Mouse (Mus musculus): ENCODE results near the gene Phf3.
"Not testable (repeated sequence)": the region's sequence is repeated elsewhere in the genome, so short reads cannot be mapped to it uniquely, and the experiment has no call there.

Gene Phf3

DNA sequence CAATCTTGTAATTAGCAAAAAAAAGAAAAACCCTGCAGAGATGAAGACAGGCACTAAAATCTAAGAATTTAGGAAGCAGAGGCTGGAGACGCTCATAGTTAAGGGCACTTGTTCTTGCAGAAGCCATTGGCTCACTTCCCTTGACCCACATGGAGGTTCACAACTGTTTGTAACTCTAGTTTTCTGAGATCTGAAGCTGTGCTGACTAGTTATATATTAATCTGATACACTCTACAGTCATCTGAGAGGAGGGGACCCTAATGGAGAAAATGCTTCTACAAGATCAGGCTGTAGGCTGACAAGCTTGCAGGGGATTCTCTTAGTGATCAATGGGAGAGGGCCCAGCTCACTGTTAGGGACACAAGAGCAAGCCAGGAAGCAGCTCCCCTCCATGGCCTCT, 58.1 kb downstream of the Phf3 start:
- no peak for DNase-seq

GRCm38 (mm10) chr1:30814987-30815386, 58.7 kb downstream of the Phf3 start:
- no peak for DNase-seq

GRCm38 (mm10) chr1:30808101-30808699, 65.5 kb downstream of the Phf3 start:
- DNase-seq, result no peak

DNA sequence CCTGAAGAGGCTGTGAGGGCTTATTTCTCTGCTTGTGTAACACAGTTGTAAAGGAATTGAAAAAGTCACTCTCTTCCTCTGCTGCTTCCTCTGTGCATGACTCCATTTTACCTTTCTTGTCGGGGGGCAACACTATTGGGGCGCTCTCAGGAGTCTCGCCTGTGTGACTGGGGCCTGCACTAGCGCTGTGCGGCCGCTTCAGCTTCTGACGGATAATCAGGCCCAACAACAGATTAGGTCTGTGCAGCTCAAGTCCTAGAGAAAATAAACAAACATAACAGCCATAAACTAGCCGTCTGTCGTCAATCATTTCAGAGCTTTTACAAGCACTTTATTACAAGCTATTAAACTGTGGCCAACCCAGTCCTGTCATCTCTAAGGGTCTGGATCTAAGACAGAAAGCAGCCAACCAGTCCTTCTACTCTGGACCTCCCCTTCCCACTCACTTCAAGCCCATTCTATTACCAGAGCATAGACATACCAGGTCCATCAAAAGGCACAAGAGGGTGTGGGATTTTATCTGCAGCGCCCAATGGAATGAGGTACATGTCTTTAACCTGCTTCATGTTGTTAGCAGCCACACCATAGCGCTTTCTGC, 67.9 kb downstream of the Phf3 start:
- DNase-seq, result no peak

GRCm38 (mm10) chr1:30804919-30805318, 68.8 kb downstream of the Phf3 start:
- no peak for DNase-seq

- peak; percentile 86 for DNase-seq
Observed at GRCm38 (mm10) chr1:30801911-30802310, 71.8 kb downstream of the Phf3 start.

DNA sequence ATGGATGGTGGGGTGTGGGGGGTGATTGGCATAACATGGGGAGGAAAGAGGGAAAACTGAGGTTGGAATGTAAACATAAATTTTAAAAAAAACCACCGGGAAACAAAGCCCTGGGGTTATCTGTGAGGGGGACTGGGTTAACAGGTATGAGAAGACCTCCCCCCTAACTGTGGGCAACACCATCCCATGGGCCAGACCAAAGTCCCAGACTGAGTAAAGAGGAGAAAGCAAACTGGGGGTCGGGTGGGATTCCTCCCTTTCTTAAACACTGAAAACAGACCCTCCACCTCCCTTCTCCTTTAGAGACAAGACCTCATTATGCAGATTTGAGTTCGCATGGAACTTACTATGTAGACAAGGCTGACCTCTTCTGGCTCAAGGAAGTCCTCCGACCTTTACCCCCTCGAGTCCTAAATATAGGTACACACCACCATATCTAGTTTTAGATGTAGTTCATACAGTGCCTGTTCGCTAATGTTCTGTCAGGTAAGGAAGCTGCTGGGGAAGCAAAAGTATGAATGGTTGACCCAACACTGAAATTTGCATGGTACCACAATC, 74.4 kb downstream of the Phf3 start:
- DNase-seq, result no peak

DNA sequence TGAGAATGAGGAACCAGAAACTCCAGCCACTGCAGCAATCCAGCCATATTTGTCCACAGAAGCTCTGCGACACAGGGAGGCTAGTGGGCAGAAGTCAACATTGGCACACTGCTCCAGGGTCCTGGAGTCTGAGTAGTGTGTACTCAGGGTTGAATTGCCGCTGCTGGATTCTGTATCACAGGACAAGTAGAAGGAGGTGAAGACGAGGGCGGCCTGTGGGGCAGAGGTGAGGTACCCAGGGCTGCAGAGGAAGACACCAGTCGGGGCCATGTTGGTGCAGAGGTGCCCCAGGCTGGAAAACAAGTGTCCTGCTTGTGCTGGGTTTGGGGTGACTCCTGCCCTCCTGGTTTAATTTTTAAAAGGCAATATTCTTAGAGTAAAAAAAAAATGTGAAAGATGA, 79.1 kb downstream of the Phf3 start:
- no peak for DNase-seq

- DNase-seq, result no peak
Observed at GRCm38 (mm10) chr1:30793357-30793883, 80.3 kb downstream of the Phf3 start.

- no peak for DNase-seq
Observed at GRCm38 (mm10) chr1:30792935-30793334, 80.8 kb downstream of the Phf3 start.

DNA sequence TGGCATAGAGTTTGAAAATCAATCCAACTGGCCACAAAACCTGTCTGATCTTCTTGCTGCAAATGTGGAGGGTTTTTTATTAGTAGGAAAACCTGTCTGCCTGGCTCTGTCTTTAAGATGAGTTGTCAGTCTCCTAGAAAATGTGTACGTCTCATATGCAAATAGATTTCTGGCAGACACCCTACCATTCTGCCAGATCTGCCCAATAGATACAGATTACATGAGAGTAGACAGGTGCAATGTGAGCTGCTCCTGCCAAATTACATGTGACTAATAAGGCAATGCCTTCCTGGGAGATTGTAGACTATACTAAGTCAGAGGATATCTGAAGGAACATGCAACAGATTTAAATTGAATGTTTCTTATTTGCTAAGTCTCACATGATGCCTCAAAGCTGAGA, 83.5 kb downstream of the Phf3 start:
- DNase-seq, result no peak

GRCm38 (mm10) chr1:30789689-30790088, 84.0 kb downstream of the Phf3 start:
- DNase-seq, result no peak

GRCm38 (mm10) chr1:30789001-30789400, 84.7 kb downstream of the Phf3 start:
- DNase-seq, result no peak

GRCm38 (mm10) chr1:30786583-30786982, 87.1 kb downstream of the Phf3 start:
- DNase-seq, result no peak

GRCm38 (mm10) chr1:30783741-30784140, 90.0 kb downstream of the Phf3 start:
- no peak for DNase-seq

GRCm38 (mm10) chr1:30780293-30780692, 93.4 kb downstream of the Phf3 start:
- peak; percentile 26 for DNase-seq

GRCm38 (mm10) chr1:30779562-30779961, 94.2 kb downstream of the Phf3 start:
- no peak for DNase-seq

DNA sequence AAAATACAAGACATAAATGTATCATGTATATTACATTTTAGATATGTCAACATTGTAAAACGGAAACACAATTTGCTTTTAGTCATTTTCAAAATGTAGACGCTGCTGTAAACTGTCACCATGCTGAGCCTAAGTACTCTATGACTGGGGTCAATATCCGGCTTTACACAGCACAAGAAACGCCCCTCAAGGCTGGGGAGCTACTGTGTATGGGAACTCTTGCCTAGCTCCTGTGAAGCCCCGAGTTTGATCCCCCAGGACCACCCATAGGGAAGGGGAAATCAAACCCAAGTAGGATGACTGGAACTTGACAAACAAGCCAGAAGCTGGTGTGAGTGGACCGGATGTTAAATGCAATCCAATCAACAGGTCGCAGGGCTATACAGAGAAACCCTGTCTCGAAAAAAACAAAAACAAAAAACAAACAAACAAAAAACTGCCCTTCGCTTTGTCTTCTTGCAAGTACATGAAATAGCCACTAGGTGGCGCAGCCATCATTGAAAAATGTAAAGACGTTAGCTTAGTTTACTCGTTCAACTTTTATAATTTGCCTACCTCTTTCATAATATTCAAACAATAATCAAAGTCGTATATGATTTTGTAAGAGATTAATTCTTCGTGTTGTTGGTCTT, 95.2 kb downstream of the Phf3 start:
- no peak for DNase-seq

DNA sequence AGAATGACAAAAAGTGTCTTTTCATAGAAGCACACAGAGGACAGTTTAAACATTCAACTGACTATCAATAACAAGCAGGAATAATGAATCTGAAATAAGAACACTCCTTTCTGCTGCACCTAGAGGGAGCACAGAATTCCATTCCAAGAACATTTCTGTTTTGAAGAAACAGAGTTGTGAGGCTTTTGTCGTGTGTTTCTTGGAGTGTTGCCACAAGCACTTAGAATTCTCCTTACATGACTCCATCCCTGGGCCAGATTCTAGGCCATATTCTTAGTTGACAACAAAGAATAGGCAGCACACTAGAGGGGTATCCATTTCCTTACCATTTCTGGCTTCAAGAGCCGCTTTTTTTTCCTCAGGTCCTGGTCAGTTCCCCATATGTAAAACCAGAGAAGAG, 97.5 kb downstream of the Phf3 start:
- no peak for DNase-seq

GRCm38 (mm10) chr1:30773662-30774061, 100.1 kb downstream of the Phf3 start:
- no peak for DNase-seq

GRCm38 (mm10) chr1:30772851-30773250, 100.9 kb downstream of the Phf3 start:
- no peak for DNase-seq

GRCm38 (mm10) chr1:30771772-30772171, 101.9 kb downstream of the Phf3 start:
- no peak for DNase-seq

DNA sequence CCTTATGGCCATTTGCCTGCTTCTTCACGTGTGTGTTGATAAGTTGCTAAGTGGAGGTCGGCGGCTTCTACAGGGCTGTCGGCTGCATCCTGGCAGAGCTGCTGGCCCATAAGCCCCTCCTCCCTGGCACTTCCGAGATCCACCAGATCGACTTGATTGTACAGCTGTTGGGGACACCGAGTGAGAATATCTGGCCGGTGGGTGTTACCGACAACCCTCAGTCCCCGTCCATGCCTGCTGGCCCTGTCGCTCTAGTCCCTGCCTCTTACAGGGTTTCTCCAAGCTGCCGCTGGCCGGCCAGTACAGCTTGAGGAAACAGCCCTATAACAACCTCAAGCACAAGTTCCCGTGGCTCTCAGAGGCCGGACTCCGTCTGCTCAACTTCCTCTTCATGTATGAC, 103.1 kb downstream of the Phf3 start:
- DNase-seq, result not testable (repeated sequence)

GRCm38 (mm10) chr1:30756794-30757193, 116.9 kb downstream of the Phf3 start:
- DNase-seq, result no peak
